Mouse (Mus musculus) lung, embryonic 16.5 days (tissue): ENCODE measurements around the gene Tfeb. TPM values are rescaled to one million over a fixed set of nuclear protein-coding genes. Genes with fewer than 3 reads are reported as not detected.

Experiments used
- ATAC-seq: fragments of 200-750 bp; cut with Nextera tagmentation; 2 replicates; pipeline ENCODE4 v1.8.0; 2017; ENCODE audit warnings: low read depth, mild to moderate bottlenecking, moderate library complexity
- H3K27ac ChIP-seq: fragments of 300-500 bp; sonication (generic); 2 replicates; pipeline ENCODE4 v1.5.1; 2014; ENCODE audit warnings: mild to moderate bottlenecking, control low read depth, low read length
- H3K27me3 ChIP-seq: fragments of 300-500 bp; sonication (generic); 2 replicates; pipeline ENCODE4 v1.6.1; 2014; ENCODE audit warnings: low read depth, low read length, mixed read lengths; ENCODE audit not compliant: control insufficient read depth, insufficient read depth
- H3K36me3 ChIP-seq: fragments of 300-500 bp; sonication (generic); 2 replicates; pipeline ENCODE4 v1.6.1; 2014; ENCODE audit warnings: low read length; ENCODE audit not compliant: control insufficient read depth, insufficient read depth
- H3K4me1 ChIP-seq: fragments of 300-500 bp; sonication (generic); replicated peaks from 2 replicates; pipeline ENCODE4 v1.6.1; 2014; ENCODE audit warnings: low read length, mixed read lengths; ENCODE audit not compliant: control insufficient read depth, insufficient read depth
- H3K4me2 ChIP-seq: fragments of 300-500 bp; sonication (generic); 2 replicates; pipeline ENCODE4 v1.6.1; 2014; ENCODE audit warnings: low read depth, low read length, control low read depth
- H3K4me3 ChIP-seq: fragments of 300-500 bp; sonication (generic); 2 replicates; pipeline ENCODE4 v1.5.1; 2014; ENCODE audit warnings: mild to moderate bottlenecking, low read length, control low read depth
- H3K9ac ChIP-seq: fragments of 300-500 bp; sonication (generic); 2 replicates; pipeline ENCODE4 v1.6.1; 2014; ENCODE audit warnings: low read length, control low read depth
- H3K9me3 ChIP-seq: fragments of 300-500 bp; sonication (generic); 2 replicates; pipeline ENCODE4 v1.6.1; 2016; ENCODE audit warnings: low read length; ENCODE audit not compliant: control insufficient read depth
- WGBS: fragments of 180-500 bp; shearing (Covaris S2); extraction: QIAGEN DNeasy Blood & Tissue Kit; methylation state at CpG from one replicate; pipeline ENCODE4 v1.1.7; 2014; 5-methylcytosine and 5-hydroxymethylcytosine counted together
- polyA plus RNA-seq: library from polyadenylated mRNA; unstranded; fragments of >200 nt; fragmentation: Nextera tagmentation; extraction: Ambion mirVana; gene quantifications from 2 replicates; pipeline ENCODE4 v1.2.1, GENCODE M21; 2015

Tfeb gene
- 13.1 and 13.7 TPM in 2 replicates for polyA plus RNA-seq

GRCm38 (mm10) chr17:47736856-47737255 lies at the start of gene Tfeb:
TSS of gene Tfeb (plus strand) at chr17:47737030.
- peak within 1 kb of the TSS; percentile 72 for H3K27ac ChIP-seq
- peak within 1 kb of the TSS; percentile 97 for H3K4me2 ChIP-seq
- under 1% methylated on average over 46 of the region's 47 CpGs for WGBS
- no peaks in the 10 kb centered on the region for H3K36me3 ChIP-seq
- H3K27me3 ChIP-seq: no peaks in the 10 kb centered on the region; the same call in 1 of the 2 replicates
- peaks cover 16% of the 10 kb centered on the region for H3K4me1 ChIP-seq
- peak within 1 kb of the TSS; percentile 83 for H3K4me3 ChIP-seq
- peak within 1 kb of the TSS; percentile 75 for H3K9ac ChIP-seq
- ATAC-seq: peak; percentile 84
- H3K9me3 ChIP-seq: no peaks in the 10 kb centered on the region

GRCm38 (mm10) chr17:47687409-47688343 lies 49.2 kb upstream of the Tfeb start:
- under 1% methylated on average over 70 of the region's 70 CpGs for WGBS
- H3K9me3 ChIP-seq: no peaks in the 10 kb centered on the region
- peaks cover 5% of the 10 kb centered on the region for H3K36me3 ChIP-seq
- H3K9ac ChIP-seq: peak overlapping the region; percentile 82
- peak overlapping the region; percentile 77 for H3K4me3 ChIP-seq
- peak overlapping the region; percentile 68 for H3K4me2 ChIP-seq
- H3K4me1 ChIP-seq: peaks cover 13% of the 10 kb centered on the region
- ATAC-seq: peak; percentile 89
- H3K27me3 ChIP-seq: no peaks in the 10 kb centered on the region
- peak overlapping the region; percentile 81 for H3K27ac ChIP-seq

DNA sequence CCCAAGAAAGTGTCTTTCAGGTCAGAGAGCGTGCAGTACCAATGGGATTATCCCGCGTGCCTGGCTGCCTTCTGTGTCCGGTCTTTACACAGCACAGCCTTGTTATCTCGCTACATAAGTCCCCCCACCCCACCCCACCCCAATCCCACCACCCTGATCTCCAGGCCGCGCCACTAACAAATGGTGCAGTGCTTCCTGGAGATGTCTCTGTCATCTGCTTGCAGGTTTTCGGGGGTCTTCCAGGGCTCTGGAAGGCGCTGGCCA lies 48.6 kb upstream of the Tfeb start, which contains the start of gene Tomm6:
Gene Tomm6 (minus strand): TSS at position 43 of the 264 bp plus-strand sequence.
- 2% methylated on average over 9 of the region's 9 CpGs for WGBS
- Histone ChIP-seq H3K27ac (peak within 1 kb of the TSS; percentile 81), H3K4me3 (peak within 1 kb of the TSS; percentile 77), H3K9me3 (no peaks in the 10 kb centered on the region), H3K27me3 (no peaks in the 10 kb centered on the region), H3K4me1 (peaks cover 13% of the 10 kb centered on the region), H3K4me2 (peak within 1 kb of the TSS; percentile 68), H3K9ac (peak within 1 kb of the TSS; percentile 82), H3K36me3 (peaks cover 5% of the 10 kb centered on the region)
- ATAC-seq: no peak

- Histone ChIP-seq H3K9me3 (no peaks in the 10 kb centered on the region), H3K4me1 (peaks cover 16% of the 10 kb centered on the region), H3K27ac (peak within 1 kb of the TSS; percentile 81), H3K36me3 (peaks cover 5% of the 10 kb centered on the region), H3K27me3 (no peaks in the 10 kb centered on the region), H3K4me2 (peak within 1 kb of the TSS; percentile 68), H3K4me3 (peak within 1 kb of the TSS; percentile 77), H3K9ac (peak within 1 kb of the TSS; percentile 82)
- whole genome bisulfite sequencing: 1% methylated on average over 56 of the region's 58 CpGs
- ATAC-seq: peak; percentile 82
These were observed 47.9 kb upstream of the Tfeb start, which contains the start of gene Frs3 for GRCm38 (mm10) chr17:47688608-47689575. TSS of gene Frs3 (plus strand) at chr17:47689030.

- Histone ChIP-seq H3K4me2 (no peak overlapping the region; the same call in 1 of the 2 replicates), H3K9ac (no peak overlapping the region)
- ATAC-seq: no peak
These were observed 46.9 kb upstream of the Tfeb start for GRCm38 (mm10) chr17:47689894-47690293.

GRCm38 (mm10) chr17:47691650-47692049 lies 45.2 kb upstream of the Tfeb start:
- no peak for ATAC-seq
- H3K27ac ChIP-seq: no peak overlapping the region
- 92% methylated on average over 3 of the region's 3 CpGs for WGBS
- H3K9ac ChIP-seq: no peak overlapping the region
- H3K4me1 ChIP-seq: peaks cover 21% of the 10 kb centered on the region
- H3K4me3 ChIP-seq: no peak overlapping the region
- H3K36me3 ChIP-seq: no peaks in the 10 kb centered on the region
- no peaks in the 10 kb centered on the region for H3K9me3 ChIP-seq
- H3K4me2 ChIP-seq: no peak overlapping the region
- no peaks in the 10 kb centered on the region for H3K27me3 ChIP-seq

More at GRCm38 (mm10) chr17:47689894-47690293, 46.9 kb upstream of the Tfeb start:
- H3K9me3 ChIP-seq: no peaks in the 10 kb centered on the region
- peaks cover 21% of the 10 kb centered on the region for H3K4me1 ChIP-seq
- no peak overlapping the region for H3K4me3 ChIP-seq
- no peaks in the 10 kb centered on the region for H3K36me3 ChIP-seq
- H3K27me3 ChIP-seq: no peaks in the 10 kb centered on the region
- WGBS: 82% methylated on average over 7 of the region's 8 CpGs
- no peak overlapping the region for H3K27ac ChIP-seq

GRCm38 (mm10) chr17:47693671-47694441 lies 43.0 kb upstream of the Tfeb start:
- Histone ChIP-seq H3K4me2 (peak overlapping the region; percentile 92), H3K36me3 (0 out of 2 replicates have a peak, but pooled peaks cover 3% of the 10 kb centered on the region), H3K4me3 (peak overlapping the region; percentile 77), H3K9ac (peak overlapping the region; percentile 83), H3K4me1 (peaks cover 15% of the 10 kb centered on the region), H3K27ac (no peak overlapping the region), H3K27me3 (no peaks in the 10 kb centered on the region), H3K9me3 (no peaks in the 10 kb centered on the region)
- no peak; the same call in 1 of the 2 replicates for ATAC-seq
- 38% methylated on average over 13 of the region's 13 CpGs for WGBS

- H3K9me3 ChIP-seq: no peaks in the 10 kb centered on the region
- H3K36me3 ChIP-seq: 0 out of 2 replicates have a peak, but pooled peaks cover 3% of the 10 kb centered on the region
- peak within 1 kb of the TSS; percentile 77 for H3K4me3 ChIP-seq
- ATAC-seq: no peak
- peak within 1 kb of the TSS; percentile 83 for H3K9ac ChIP-seq
- H3K4me1 ChIP-seq: peaks cover 13% of the 10 kb centered on the region
- peak within 1 kb of the TSS; percentile 60 for H3K27ac ChIP-seq
- H3K27me3 ChIP-seq: no peaks in the 10 kb centered on the region
- peak within 1 kb of the TSS; percentile 92 for H3K4me2 ChIP-seq
- WGBS: 2% methylated on average over 3 of the region's 3 CpGs
These were observed 42.6 kb upstream of the Tfeb start, which contains the start of gene Gm21981 for GRCm38 (mm10) chr17:47694442-47694502. TSS of gene Gm21981 (minus strand) at chr17:47694455.
